Mouse (Mus musculus) kidney, adult 2 months (tissue): ENCODE measurements around the gene Epo.

Experiments
- CTCF ChIP-seq: fragments of 200-500 bp; conservative IDR thresholded peaks from 2 replicates; pipeline ENCODE4 v1.5.1; 2011; ENCODE audit warnings: low read depth, mild to moderate bottlenecking, control low read depth, low read length, moderate library complexity, mixed read lengths; ENCODE audit not compliant: insufficient read depth, insufficient read length
- POLR2A ChIP-seq: fragments of 200-500 bp; IDR thresholded peaks from one replicate; pipeline ENCODE4 v1.6.1; 2011; ENCODE audit warnings: low read depth, low read length, control low read depth

DNA sequence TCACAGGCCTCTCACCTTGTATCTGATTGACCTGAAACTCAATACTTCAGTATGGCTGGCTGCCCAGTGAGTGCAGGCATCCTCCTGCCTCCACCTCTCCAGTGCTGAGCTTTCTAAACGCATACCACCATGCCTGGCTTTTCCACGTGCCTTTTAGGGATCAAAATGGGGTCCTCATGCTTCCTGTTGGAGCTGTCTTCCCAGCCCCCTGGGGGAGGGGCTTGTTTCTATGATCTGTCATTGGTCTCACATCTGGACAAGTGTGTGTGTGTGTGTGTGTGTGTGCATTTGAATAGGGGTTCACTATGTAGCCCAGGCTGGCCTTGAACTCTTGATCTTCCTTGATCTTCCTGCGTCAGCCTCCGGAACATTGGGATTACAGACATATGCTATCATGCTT lies 4.4 kb upstream of the Epo start:
- no peak for TF ChIP-seq CTCF
- TF ChIP-seq POLR2A: no peak
